Mouse (Mus musculus): ENCODE results near the gene Fxyd7. TPM values are rescaled to one million over a fixed set of nuclear protein-coding genes. Genes with fewer than 3 reads are reported as not detected.

Gene Fxyd7
- total RNA-seq (2021), result 0.55 TPM in 1 of 2 replicates, not detected in the other
- long read RNA-seq, result 0 reads

- no peak for DNase-seq
These were observed at the start of gene Fxyd7 for GRCm38 (mm10) chr7:31051321-31052021. Fxyd7 (minus strand) TSS chr7:31051467.

- peak; percentile 33 for DNase-seq
These were observed 49.5 kb upstream of the Fxyd7 start for GRCm38 (mm10) chr7:31100786-31101185.

- DNase-seq, result no peak
These were observed 48.3 kb upstream of the Fxyd7 start for GRCm38 (mm10) chr7:31099612-31099982.

- DNase-seq, result peak; percentile 63
These were observed 47.7 kb upstream of the Fxyd7 start for GRCm38 (mm10) chr7:31098697-31099611.

DNA sequence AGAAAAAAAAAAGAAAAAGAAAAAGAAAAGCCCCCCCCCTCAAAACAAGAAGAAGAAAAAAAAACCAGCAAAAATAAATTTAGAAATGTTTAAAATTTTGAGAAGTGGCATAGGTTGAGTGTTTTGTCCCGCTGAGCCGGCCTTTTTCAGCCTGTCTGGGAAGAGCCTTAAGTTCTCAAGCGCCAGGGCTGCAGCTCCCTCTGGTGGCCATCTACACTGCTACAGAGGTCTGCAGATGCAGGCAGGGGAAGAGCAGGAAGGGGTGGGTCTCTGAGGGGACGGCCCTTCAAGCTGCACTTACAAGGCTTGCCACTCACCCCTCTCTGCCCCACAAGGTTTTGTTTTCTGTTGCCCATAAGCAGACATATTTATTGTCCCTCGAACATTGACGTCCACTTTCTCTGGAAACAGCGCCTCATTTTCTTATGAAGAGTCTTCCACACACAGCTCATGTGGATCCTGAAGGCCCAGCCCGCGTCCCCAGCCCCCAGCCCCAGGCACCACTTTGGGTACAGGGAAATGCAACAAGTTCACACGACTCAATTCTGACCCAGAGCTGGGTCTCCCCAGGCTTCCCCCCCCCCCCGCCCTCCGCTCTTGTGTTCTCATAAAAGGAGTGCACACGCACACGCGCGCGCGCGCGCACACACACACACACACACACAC lies 46.4 kb upstream of the Fxyd7 start:
- peak; percentile 89 for DNase-seq

DNA sequence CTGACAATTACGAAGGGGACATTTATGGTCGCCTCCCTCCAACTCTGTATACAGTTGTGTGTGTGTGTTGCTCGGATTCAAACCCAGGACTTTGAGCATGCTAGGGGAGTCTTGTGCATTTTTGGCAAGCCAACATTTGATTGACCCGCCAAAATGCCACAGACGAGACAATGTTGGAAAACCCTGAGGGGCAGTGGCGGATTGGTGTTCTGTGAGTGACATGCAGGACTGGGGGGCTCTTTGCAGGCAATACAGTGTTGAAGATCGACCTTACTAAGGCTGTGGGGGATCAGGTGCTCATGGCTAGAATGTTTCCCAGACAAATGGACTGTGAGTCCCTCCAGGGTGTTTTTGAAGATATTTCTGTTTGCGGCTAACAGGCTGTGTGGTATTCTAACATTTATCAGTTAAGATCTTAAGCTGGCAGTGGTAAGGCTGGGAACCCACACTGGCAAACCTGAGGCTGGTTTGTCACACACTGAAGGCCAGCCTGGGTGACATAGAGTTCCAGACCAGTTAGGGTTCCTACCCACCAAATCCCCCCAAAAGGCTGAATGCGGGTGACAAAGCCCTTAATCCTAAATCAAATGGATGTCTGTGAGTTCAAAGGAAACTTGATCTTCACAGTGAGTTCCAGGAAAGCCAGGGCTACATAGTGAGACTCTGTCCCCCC lies 45.8 kb upstream of the Fxyd7 start:
- DNase-seq, result no peak

GRCm38 (mm10) chr7:31094774-31095501 lies 43.7 kb upstream of the Fxyd7 start:
- no peak for DNase-seq

DNA sequence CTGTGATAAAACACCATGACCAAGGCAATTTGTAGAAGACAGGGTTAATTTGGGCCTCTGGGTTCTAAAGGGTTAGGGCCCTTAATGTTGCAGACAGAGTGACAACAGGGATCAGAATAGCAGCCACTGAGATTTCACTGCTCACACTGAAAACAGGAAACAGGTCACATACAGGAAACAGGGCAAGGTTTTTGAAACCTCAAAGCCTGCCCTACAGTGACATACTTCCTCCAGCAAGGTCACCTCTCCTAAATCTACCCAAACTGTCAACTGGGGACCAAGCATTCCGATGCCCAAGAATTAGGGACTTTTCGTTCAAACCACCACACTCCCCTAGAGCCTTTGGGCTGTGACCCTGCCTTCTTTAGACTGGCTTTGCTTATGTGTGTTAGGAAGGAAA lies 38.5 kb upstream of the Fxyd7 start:
- no peak for DNase-seq

GRCm38 (mm10) chr7:31088206-31088605 lies 36.9 kb upstream of the Fxyd7 start:
- DNase-seq, result no peak

- DNase-seq, result no peak
These were observed 36.0 kb upstream of the Fxyd7 start for GRCm38 (mm10) chr7:31087262-31087661.

- no peak for DNase-seq
These were observed 35.0 kb upstream of the Fxyd7 start for GRCm38 (mm10) chr7:31086175-31086755.

DNA sequence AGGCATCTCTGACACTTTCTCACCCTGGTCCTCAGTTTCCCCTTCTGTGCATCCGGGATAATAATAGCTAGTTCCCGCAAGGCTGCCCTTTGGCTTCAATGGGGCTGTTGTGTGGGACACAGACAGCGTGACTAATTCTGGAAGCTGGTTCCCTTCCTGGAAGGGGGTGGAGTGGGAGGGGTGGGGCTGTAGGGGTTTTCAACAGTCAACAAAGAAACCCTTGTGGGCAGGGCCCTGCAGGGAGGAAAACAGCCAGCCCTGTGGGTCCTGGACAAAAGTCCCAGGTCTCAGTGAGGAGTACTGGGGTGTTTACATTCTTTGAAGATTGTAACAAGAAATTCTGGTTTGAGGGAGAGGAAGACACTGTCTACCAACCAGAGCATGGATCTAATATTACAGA lies 33.9 kb upstream of the Fxyd7 start:
- DNase-seq, result peak; percentile 16

- no peak for DNase-seq
These were observed 32.9 kb upstream of the Fxyd7 start for GRCm38 (mm10) chr7:31084140-31084539.

GRCm38 (mm10) chr7:31082831-31083588 lies 31.7 kb upstream of the Fxyd7 start:
- DNase-seq, result peak; percentile 30

DNA sequence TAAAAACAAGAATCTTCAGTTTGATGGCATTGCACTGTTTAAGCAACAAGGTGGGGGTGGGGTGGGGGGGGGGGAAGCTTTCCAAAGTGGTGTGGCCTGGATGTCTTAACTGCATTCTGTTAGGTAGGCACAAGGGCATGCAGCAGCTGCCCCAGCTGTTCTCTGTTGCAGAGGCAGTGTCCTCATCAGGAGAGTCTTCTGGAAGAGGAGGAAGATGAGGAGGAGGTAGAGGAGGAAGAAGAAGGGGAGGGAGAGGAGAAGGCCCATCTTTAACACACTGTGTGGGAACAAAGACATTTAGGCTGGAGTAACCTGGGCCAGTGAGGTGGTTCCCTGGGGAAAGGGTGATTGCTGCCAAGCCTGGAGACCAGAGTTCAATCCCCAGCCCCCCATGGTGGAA lies 30.8 kb upstream of the Fxyd7 start:
- DNase-seq, result no peak

DNA sequence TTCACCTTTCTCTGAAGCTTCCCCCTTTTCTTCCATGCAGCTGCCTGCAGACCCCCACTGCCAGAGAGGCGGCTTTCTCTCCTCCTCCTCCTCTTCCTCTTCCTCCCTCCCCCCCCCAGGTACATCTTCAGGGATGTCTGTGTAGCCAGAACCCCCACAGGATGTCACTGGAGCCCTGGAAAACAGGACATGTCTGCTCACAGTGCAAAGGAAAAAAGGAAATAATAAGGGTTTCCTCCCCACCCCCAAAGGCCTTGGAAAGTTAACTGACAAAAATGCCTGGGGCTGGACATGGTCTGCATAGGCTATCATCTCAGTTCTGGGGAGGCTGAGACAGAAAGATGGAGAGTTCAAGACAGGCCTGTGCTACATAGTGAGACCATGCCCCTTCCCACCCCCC lies 29.8 kb upstream of the Fxyd7 start:
- DNase-seq, result no peak

DNA sequence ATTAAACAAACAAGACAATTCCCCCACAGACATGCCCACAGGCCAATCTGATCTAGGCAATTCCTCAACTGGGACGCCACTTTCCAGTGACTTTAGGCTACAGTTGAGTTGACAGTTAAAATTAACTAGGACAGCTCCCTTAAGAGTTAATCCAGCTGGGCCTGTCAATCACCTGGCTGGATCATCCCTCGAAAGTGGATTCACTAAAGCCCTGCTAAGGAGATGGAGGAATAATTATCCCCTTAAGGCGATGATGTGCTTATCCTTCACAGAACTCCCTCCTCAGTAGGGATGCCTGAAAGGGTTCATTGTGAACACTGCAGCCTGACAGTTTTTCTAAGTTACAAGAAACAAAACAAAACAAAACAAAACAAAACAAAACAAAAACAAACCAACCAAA lies 29.3 kb upstream of the Fxyd7 start:
- no peak for DNase-seq

DNA sequence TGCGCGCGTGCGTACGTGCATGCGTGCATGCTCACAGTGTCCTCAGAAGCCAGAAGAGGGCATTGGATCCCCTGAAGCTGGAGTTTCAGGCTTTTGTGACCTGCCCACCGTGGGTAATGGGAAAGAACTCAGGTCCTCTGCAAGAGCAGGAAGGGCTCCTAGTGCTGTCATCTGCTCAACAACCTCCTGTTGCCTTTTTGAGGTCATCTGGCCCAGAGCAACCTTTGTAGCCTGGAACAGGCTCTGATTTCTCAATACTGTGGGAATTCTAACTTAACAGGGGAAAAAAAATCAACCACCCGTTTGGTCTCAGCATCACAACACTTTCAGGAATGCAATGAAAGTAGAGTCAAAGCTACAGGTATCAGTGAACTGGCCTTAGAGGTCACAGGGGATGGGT lies 28.4 kb upstream of the Fxyd7 start:
- DNase-seq, result no peak

GRCm38 (mm10) chr7:31077885-31078445 lies 26.7 kb upstream of the Fxyd7 start:
- DNase-seq, result no peak

DNA sequence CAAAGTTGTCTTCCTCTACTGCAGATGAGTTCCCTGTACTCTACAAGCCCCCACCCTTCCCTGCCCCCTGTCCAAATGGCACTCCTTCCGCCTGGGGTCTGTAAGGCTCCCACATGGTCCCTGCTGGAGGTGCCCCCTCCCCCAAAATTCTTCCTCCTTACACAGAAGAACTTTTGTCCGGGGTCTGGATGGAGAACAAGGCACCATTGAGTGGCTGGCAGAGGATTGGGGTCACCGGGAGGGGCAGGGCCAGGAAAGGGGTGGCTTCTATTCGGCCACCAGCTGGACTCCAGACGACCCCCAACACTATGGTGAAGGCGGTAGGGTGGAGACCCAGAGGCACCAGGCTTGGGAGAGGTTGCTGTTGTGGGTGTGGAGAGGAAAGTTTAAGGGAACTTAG lies 26.2 kb upstream of the Fxyd7 start:
- DNase-seq, result no peak

Data from adrenal gland, postnatal 25 days (tissue).